Mouse (Mus musculus) macrophage (primary cell): ENCODE measurements around the gene Cdk6. TPM values are rescaled to one million over a fixed set of nuclear protein-coding genes. Genes with fewer than 3 reads are reported as not detected.
A peak's percentile ranks its signal among the peaks of the same experiment; 100 is the strongest.
"Not testable (repeated sequence)": the region's sequence is repeated elsewhere in the genome, so short reads cannot be mapped to it uniquely, and the experiment has no call there.

ENCODE experiments used
- H3K27ac ChIP-seq: fragments of 350-480 bp; formaldehyde crosslinking; 2 replicates; pipeline ENCODE4 v1.9.0; 2021
- H3K36me3 ChIP-seq: fragments of 350-480 bp; formaldehyde crosslinking; 2 replicates; pipeline ENCODE4 v1.9.0; 2021; ENCODE audit errors: inconsistent target
- H3K4me3 ChIP-seq: fragments of 350-480 bp; formaldehyde crosslinking; 2 replicates; pipeline ENCODE4 v1.9.0; 2021; ENCODE audit errors: inconsistent target
- H3K79me2 ChIP-seq: fragments of 350-480 bp; formaldehyde crosslinking; 2 replicates; pipeline ENCODE4 v1.9.0; 2021; ENCODE audit errors: inconsistent target
- WGBS: methylation state at CpG from one replicate; pipeline ENCODE4 v1.1.7; 2026; ENCODE audit warnings: inconsistent platforms; ENCODE audit not compliant: missing documents; 5-methylcytosine and 5-hydroxymethylcytosine counted together
- polyA plus RNA-seq: library from polyadenylated mRNA; stranded (reverse); fragments of 250-400 nt; gene quantifications from 3 replicates; pipeline ENCODE4 v1.2.4, GENCODE M21; 2018; ENCODE audit warnings: inconsistent platforms
- total RNA-seq, 78 experiments: library from RNA; depleted of rRNA; stranded (reverse); fragments of 250-400 nt; gene quantifications; 1 replicate in 9 of 78; 2 replicates in 24 of 78; 3 replicates in 43 of 78; 4 replicates in 2 of 78; pipeline ENCODE4 v1.2.4; 2018; ENCODE audit warnings: inconsistent platforms in 56 of 78

The Cdk6 gene
- total RNA-seq (2018; cell fraction: chromatin; rRNA removed): 1,000 to 10,000 TPM in 1 of 26 experiments, 100 to 1,000 TPM in 24, 10 to 100 TPM in 1; 90.3 to 1,159 (median 221) TPM
- 100 to 1,000 TPM in 1 of 26 experiments, 10 to 100 TPM in 25; 36.6 to 113 (median 61.9) TPM for total RNA-seq (2018; cell fraction: cytosol; rRNA removed)
- 100 to 1,000 TPM in 24 of 26 experiments, 10 to 100 TPM in 2; 91.9 to 814 (median 168) TPM for total RNA-seq (2018; cell fraction: nucleus; rRNA removed)
- polyA plus RNA-seq: 15.0 to 53.3 TPM (median 24.2 TPM) in 3 replicates

DNA sequence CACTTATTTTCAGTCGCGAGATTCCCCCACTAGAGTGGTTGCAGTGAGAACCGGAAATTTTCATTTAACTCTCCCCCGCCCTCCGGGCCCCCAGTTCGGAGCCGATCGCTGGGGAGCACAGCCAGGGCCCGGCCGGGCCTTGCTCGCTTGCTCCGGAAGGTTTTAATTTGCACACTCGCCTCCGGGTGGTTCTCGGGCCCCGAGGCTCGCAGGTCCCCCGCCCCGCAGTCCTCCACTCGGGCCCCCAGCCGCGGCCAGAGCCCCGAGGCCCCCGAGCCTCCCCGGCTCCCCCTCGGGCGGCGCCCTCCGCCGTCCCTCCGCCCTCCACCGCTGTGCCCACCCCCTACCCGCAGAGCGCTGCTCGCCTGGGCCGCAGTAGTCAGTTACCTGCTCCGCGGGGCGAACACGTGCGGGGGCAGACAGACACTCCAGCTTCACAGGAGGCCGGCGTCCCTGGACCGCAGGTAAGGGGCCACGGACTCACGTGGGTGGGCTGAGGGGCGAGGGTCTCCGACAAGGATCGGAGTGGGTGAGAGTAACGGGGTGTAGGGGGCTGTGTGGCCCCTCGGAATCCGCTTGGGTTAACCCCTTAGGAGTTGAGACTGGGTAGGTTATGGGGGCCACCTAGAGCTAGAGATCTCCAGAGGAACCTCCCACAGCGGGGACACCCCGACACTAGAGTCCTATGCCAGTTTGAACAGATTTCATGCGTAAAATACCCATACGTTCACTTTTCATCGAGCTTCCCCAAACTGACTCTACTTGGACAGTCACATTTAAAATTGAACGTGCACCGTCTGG, at the start of gene Cdk6:
Gene Cdk6, plus strand, starts transcription at position 375 of the 801 bp plus-strand sequence.
- under 1% methylated on average over 48 of the region's 59 CpGs for WGBS
- H3K4me3 ChIP-seq: peak within 1 kb of the TSS; percentile 82
- H3K27ac ChIP-seq: peak within 1 kb of the TSS; percentile 86
- no peaks in the 10 kb centered on the region for H3K36me3 ChIP-seq
- peaks cover 38% of the 10 kb centered on the region for H3K79me2 ChIP-seq

DNA sequence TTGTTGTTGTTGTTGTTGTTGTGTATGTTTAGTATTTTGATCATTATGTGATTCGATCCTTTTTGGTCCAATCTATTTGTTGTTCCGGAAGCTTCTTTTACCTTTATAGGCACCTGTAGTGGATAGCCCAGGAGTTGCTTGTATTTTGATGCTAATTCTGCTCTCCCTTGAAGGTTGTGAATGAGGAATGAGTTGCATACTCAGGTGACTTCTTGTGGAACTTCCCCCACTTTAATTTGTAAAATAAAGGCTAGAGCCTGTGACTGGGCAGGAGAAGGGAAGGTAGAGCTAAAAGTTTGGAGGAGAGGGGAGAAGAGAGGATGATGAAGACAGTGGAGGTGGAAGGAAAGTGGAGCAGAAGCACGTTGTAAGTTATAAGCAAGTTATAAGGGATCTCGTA, 47.6 kb upstream of the Cdk6 start:
- H3K79me2 ChIP-seq: no peaks in the 10 kb centered on the region
- no peak overlapping the region for H3K27ac ChIP-seq
- WGBS: 97% methylated on average over 4 of the region's 4 CpGs
- no peaks in the 10 kb centered on the region for H3K36me3 ChIP-seq
- no peak overlapping the region for H3K4me3 ChIP-seq

DNA sequence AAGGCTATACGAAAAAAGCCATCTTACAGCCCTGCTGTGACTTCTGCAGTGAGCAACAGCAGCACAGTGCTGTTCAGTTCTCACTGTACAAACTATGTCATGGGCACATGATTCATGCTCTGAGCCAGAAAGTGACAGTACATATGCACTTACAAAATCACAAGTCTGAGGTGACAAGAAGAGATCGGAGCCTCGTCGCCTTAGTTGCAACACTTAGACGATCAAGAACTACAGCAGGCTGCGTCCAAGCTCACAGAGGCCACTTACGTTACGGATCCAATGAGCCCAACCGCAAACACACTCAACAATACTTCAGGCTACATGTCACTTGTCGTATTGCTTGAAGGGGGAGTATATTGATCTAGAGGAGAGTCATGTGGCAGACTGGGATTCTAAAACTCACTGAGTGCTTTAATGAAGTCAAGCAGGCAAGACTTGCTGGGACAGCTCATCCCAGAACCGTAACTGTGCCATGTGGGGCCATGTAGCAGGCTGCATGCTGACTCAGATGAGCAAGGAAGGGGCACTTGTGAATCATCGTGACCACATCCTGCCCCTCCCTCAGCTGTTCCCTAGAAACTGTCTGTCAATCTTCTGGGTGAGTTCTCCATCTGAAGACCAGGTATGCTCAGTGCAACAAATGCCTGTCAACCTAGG, 40.4 kb upstream of the Cdk6 start:
- no peaks in the 10 kb centered on the region for H3K79me2 ChIP-seq
- 15% methylated on average over 12 of the region's 12 CpGs for WGBS
- no peaks in the 10 kb centered on the region for H3K36me3 ChIP-seq
- no peak overlapping the region for H3K4me3 ChIP-seq
- peak overlapping the region; percentile 96 for H3K27ac ChIP-seq

DNA sequence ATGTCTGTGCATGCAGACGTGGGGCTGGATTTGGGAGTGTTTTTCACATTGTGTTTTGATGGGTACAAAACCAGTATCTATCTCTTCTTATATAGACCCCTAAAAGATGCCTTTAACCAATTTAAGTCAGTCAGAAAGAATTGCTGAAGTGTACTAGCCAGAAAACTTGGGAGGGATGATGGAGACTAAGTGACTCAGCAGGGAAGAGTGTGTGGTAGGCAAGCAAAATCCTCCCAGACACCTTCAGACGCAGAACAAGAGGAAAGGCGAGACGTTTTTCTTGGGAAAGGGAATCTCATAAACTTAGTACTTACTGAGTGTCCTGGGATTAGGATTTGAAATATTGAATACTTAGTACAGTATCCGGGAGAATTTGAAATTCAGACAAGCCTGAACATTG, 39.8 kb upstream of the Cdk6 start:
- H3K36me3 ChIP-seq: no peaks in the 10 kb centered on the region
- H3K4me3 ChIP-seq: no peak overlapping the region
- H3K79me2 ChIP-seq: no peaks in the 10 kb centered on the region
- 64% methylated on average over 5 of the region's 5 CpGs for WGBS
- H3K27ac ChIP-seq: peak overlapping the region; percentile 96

DNA sequence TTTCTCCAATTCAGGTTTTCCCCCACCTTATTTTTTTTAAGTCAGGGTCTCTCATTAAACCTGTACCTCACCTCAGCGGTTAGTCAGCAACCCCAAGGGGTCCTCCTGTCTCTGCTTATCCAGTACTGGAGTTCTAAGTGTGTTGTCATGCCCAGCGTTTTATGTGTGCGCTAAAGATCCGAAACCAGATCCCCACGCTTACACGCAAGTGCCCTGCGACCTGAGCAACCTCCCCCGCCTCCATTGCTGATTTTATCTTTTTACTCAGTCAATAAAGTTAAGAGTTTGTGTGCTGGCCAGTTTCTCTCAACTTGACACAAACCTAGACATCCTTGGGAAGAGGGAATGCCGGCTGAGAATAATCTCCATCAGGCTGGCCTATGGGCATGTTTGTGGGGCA, 37.4 kb upstream of the Cdk6 start:
- H3K79me2 ChIP-seq: no peaks in the 10 kb centered on the region
- H3K27ac ChIP-seq: no peak overlapping the region
- no peak overlapping the region for H3K4me3 ChIP-seq
- H3K36me3 ChIP-seq: no peaks in the 10 kb centered on the region
- 96% methylated on average over 9 of the region's 9 CpGs for WGBS

DNA sequence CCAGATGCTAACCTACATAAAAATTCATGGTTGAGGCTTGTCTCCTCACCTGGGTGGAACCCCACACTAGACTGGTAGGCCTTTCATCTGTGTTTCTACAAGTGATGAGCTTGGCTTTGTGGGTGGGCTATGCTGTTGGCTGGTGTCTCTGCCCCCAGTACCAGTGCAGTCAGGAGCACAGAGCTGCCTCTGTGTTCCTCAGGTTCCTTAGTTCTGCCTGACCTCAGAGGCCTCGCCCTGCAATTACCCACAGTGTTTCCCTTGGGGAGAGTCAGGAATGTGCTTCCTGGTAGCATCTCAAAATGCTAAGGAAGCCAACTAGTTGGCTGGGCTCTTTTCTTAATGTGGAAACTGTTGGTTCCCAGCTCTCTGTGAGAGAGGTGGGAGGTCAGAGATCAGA, 35.1 kb upstream of the Cdk6 start:
- WGBS: 93% methylated on average over 1 of the region's 1 CpGs
- no peak overlapping the region for H3K4me3 ChIP-seq
- H3K79me2 ChIP-seq: no peaks in the 10 kb centered on the region
- no peaks in the 10 kb centered on the region for H3K36me3 ChIP-seq
- H3K27ac ChIP-seq: no peak overlapping the region

DNA sequence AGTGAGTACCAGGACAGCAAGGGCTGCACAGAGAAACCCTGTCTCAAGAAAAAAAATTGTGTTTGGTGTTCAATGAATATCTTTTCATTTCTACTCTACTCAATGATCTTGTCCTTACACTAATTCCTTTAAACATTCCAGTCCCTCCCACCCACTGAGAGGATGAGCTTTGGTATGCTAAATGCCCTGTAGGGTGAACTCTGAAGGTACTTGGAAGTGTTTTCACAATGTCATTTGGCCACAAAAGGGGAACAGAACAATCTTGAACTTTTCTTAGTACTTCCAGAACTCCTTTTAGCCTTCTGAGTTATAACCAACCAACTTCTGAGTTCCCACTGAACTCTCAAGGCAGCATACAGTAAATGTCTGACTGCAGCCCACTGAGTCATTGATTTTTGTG, 32.2 kb upstream of the Cdk6 start:
- Histone ChIP-seq H3K4me3 (no peak overlapping the region), H3K27ac (no peak overlapping the region), H3K36me3 (no peaks in the 10 kb centered on the region), H3K79me2 (no peaks in the 10 kb centered on the region)

DNA sequence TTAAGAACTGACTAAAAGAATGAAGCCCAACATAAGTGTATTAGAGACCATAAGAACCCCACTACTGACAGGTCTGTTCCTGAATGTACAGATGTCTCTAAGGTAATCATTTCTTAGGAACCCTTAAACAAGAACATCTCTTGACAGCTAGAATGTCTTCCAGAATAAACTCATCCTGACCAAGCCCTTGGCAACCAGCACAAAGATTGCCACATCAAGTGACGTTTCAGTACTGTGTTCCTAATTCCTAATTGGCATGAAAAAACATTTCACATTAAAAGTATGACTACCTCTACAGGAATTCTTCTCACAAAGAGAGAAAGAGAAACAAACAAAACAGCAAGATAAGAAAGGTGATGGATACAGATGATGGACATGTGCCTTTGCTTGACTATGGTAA, 31.7 kb upstream of the Cdk6 start:
- 44% methylated on average over 1 of the region's 1 CpGs for WGBS
- H3K4me3 ChIP-seq: no peak overlapping the region
- no peaks in the 10 kb centered on the region for H3K79me2 ChIP-seq
- no peaks in the 10 kb centered on the region for H3K36me3 ChIP-seq
- no peak overlapping the region for H3K27ac ChIP-seq

DNA sequence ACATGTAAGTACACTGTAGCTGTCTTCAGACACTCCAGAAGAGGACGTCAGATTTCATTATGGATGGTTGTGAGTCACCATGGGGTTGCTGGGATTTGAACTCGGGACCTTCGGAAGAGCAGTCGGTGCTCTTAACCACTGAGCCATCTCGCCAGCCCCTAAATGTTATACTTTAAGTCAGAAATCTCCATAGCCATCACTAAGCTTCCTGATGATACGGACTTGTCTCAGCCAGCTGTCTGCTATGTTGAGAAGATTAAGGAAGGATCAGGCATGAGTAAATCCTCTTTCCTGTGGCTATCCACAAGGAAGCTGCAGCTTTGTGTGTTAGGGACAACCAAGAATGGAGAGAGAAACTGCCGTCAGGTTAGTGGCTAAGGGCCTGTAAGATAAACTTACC, 30.1 kb upstream of the Cdk6 start:
- H3K4me3 ChIP-seq, H3K36me3 ChIP-seq, H3K79me2 ChIP-seq, H3K27ac ChIP-seq: not testable (repeated sequence)
- WGBS: 95% methylated on average over 7 of the region's 7 CpGs

DNA sequence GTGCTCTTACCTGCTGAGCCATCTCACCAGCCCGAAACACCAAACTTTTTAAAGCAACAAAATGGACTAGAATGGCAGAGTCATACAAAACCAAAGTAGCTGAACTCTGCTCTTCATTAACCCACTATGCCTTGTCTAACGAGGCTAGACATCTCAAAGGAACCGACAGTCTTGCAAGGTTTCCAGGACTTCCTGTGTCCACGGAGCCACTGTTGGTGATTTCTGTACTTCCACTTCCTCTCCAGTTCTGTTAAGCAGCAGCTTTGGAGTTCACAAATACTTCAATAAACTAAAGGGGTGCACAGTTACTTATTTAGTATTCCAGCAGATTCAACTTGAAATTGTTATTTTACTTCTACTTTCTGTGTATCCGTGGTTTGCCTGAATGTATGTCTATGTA, 23.6 kb upstream of the Cdk6 start:
- WGBS: 38% methylated on average over 5 of the region's 5 CpGs
- not testable (repeated sequence) for H3K27ac ChIP-seq, H3K4me3 ChIP-seq, H3K36me3 ChIP-seq, H3K79me2 ChIP-seq

DNA sequence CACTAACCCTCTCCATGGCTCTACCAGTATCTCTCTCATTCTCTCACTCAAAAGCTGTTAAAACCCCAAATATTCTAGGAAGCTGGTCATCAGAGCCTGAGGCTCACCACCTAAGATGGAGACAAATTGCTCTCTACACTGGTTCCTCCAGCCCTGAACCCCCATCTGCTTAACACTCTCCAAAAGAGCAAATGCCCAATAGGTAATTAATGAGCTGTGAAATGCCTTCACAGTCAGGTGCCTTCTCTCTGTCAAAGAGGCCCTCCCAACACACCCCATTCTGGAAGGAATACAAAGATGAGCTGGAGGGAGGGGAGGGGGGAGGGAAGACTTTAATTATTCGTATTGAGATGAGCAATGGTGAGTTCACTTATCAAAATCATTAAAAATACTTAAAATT, 21.1 kb upstream of the Cdk6 start:
- WGBS: 91% methylated on average over 1 of the region's 1 CpGs
- H3K27ac ChIP-seq: no peak overlapping the region

DNA sequence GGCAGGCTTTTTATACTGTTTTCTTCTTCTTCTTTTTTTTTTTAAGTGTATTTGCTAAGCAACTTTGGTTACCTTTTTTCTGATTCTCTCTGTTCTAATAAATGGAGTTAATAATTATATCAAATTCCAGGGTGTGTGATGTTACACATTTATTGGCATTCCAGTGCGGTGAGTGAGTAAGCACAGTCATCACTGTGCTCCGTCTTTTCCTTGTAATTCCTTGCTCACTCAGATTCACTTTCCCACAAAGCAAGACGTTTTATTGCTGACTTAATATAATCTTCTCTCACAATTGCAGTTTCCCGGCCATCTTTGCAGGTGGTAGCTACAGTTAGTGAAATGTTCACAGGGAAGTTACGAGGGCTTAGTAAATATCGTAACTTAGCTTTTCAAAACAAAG, 19.2 kb upstream of the Cdk6 start:
- WGBS: 97% methylated on average over 6 of the region's 6 CpGs
- no peak overlapping the region for H3K27ac ChIP-seq
- no peak overlapping the region for H3K4me3 ChIP-seq
- no peaks in the 10 kb centered on the region for H3K36me3 ChIP-seq
- no peaks in the 10 kb centered on the region for H3K79me2 ChIP-seq

More for the DNA sequence above, 21.1 kb upstream of the Cdk6 start:
- Histone ChIP-seq H3K79me2 (no peaks in the 10 kb centered on the region), H3K36me3 (no peaks in the 10 kb centered on the region), H3K4me3 (no peak overlapping the region)

DNA sequence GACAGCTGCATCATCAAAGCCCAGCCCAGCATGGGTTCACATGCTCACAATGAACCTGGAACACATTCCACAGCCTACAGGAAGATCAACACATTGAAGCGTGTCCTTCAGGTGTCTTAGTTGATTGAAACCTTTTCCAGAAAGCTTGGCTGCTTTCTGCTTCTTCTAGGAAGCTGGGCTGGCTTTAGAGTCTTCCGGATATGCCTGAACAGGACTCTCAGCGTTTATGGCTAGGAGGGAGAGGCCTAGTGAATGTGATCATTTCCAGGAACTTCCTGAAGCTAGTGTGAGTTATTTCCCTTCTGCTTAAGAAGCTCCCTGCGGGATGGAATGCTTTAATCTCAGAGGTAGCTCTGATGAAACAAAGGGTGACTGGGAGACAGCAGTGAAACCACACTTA, 17.2 kb upstream of the Cdk6 start:
- Histone ChIP-seq H3K4me3 (no peak overlapping the region), H3K36me3 (no peaks in the 10 kb centered on the region), H3K27ac (no peak overlapping the region), H3K79me2 (no peaks in the 10 kb centered on the region)
- 79% methylated on average over 4 of the region's 4 CpGs for WGBS

DNA sequence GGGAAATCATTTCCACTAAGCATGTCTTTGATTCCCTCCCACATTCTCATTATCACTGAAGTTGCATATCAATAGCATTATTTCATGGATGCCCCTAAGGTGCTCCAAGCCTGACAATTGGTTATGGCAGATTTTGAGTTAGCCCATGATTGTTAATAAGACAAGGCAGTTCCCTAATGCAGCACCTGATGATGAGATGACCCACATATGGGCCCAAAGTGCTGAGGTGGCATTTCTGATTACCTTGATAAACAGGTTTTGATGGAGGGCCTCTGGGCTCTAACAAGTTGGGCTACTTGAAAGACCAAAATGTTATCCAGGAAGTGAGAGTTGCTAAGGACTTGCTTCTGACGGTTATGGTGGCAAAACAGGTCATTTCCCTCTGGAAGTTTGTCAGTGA, 11.9 kb upstream of the Cdk6 start:
- Histone ChIP-seq H3K36me3 (no peaks in the 10 kb centered on the region), H3K4me3 (no peak overlapping the region), H3K79me2 (no peaks in the 10 kb centered on the region), H3K27ac (no peak overlapping the region)
- WGBS: 64% methylated on average over 1 of the region's 1 CpGs

DNA sequence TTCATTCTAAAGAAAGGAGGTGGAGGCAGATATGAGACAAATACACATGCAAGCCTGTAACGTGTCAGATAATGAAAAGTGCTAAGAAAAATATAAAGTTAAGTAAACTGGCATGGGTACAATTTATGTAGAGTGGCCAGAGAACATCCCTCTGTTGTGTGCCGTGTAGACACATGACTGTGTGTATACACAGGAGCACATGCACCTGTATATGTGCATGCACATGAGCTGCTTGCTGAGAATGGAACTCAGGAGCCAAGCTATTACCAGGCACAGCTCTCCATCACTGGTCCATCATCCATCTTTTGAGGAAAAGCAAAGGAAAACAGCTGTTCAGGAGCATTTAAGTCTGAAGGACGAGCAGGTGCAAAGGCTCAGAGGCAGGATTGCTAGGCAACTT, 10.4 kb upstream of the Cdk6 start:
- no peak overlapping the region for H3K4me3 ChIP-seq
- 97% methylated on average over 3 of the region's 3 CpGs for WGBS
- no peak overlapping the region for H3K27ac ChIP-seq
- H3K36me3 ChIP-seq: no peaks in the 10 kb centered on the region
- no peaks in the 10 kb centered on the region for H3K79me2 ChIP-seq
